Mouse (Mus musculus): ENCODE data around the gene Mrpl2. TPM values are rescaled to one million over a fixed set of nuclear protein-coding genes. Genes with fewer than 3 reads are reported as not detected.

Mrpl2 gene
- polyA plus RNA-seq, 1 experiment from 2014 or later, result 79.7 TPM

GRCm38 (mm10) chr17:46613229-46613628 lies 32.8 kb upstream of the Mrpl2 start:
- H3K27ac ChIP-seq, result no peak overlapping the region
- peaks cover 50% of the 10 kb centered on the region for H3K4me1 ChIP-seq
- H3K9me3 ChIP-seq (replicated peaks), result no peaks in the 10 kb centered on the region
- H3K27me3 ChIP-seq, result no peaks in the 10 kb centered on the region
- ATAC-seq (ENCODE audit: low FRiP score), result no peak
- WGBS, result 50% methylated on average over 3 of the region's 3 CpGs
- H3K36me3 ChIP-seq, result peaks cover 4% of the 10 kb centered on the region; the same call in 1 of the 2 replicates
- H3K4me3 ChIP-seq, result no peak overlapping the region
- H3K4me2 ChIP-seq (replicated peaks), result no peak overlapping the region
- no peak overlapping the region for H3K9ac ChIP-seq

- 57% methylated on average over 12 of the region's 12 CpGs for WGBS
- no peak overlapping the region for H3K9ac ChIP-seq
- peak overlapping the region; percentile 87; the same call in 1 of the 2 replicates for H3K27ac ChIP-seq
- no peak for ATAC-seq (ENCODE audit: low FRiP score)
- H3K4me2 ChIP-seq (replicated peaks), result peak overlapping the region; percentile 34; the same call in 1 of the 2 replicates
- no peak overlapping the region for H3K4me3 ChIP-seq
- no peaks in the 10 kb centered on the region for H3K9me3 ChIP-seq (replicated peaks)
- H3K27me3 ChIP-seq, result no peaks in the 10 kb centered on the region
- peaks cover 75% of the 10 kb centered on the region for H3K4me1 ChIP-seq
- H3K36me3 ChIP-seq, result no peaks in the 10 kb centered on the region
Measured at GRCm38 (mm10) chr17:46617799-46618198, 28.2 kb upstream of the Mrpl2 start.

- peak overlapping the region; percentile 34 for H3K4me2 ChIP-seq (replicated peaks)
- H3K27me3 ChIP-seq, result no peaks in the 10 kb centered on the region
- 6% methylated on average over 6 of the region's 6 CpGs for WGBS
- 0 out of 2 replicates have a peak overlapping the region, but pooled peaks have one; percentile 55 for H3K9ac ChIP-seq
- H3K27ac ChIP-seq, result peak overlapping the region; percentile 87
- H3K9me3 ChIP-seq (replicated peaks), result no peaks in the 10 kb centered on the region
- no peak for ATAC-seq (ENCODE audit: low FRiP score)
- H3K36me3 ChIP-seq, result no peaks in the 10 kb centered on the region
- H3K4me1 ChIP-seq, result peaks cover 75% of the 10 kb centered on the region
- H3K4me3 ChIP-seq, result no peak overlapping the region
Measured at GRCm38 (mm10) chr17:46618394-46618768, 27.6 kb upstream of the Mrpl2 start.

GRCm38 (mm10) chr17:46618769-46619682 lies 27.0 kb upstream of the Mrpl2 start:
- Histone ChIP-seq H3K9me3 (replicated peaks) (no peaks in the 10 kb centered on the region), H3K4me2 (replicated peaks) (peak overlapping the region; percentile 34), H3K9ac (peak overlapping the region; percentile 55), H3K36me3 (no peaks in the 10 kb centered on the region), H3K27ac (peak overlapping the region; percentile 87), H3K4me1 (peaks cover 75% of the 10 kb centered on the region), H3K4me3 (peak overlapping the region; percentile 1; the same call in 1 of the 2 replicates), H3K27me3 (no peaks in the 10 kb centered on the region)
- 4% methylated on average over 27 of the region's 27 CpGs for WGBS
- ATAC-seq (ENCODE audit: low FRiP score), result peak; percentile 18; the same call in 1 of the 2 replicates

GRCm38 (mm10) chr17:46619683-46620357 lies 26.2 kb upstream of the Mrpl2 start:
- Histone ChIP-seq H3K27ac (peak overlapping the region; percentile 87), H3K36me3 (no peaks in the 10 kb centered on the region), H3K4me1 (peaks cover 82% of the 10 kb centered on the region), H3K4me3 (no peak overlapping the region), H3K9ac (peak overlapping the region; percentile 55; the same call in 1 of the 2 replicates), H3K27me3 (no peaks in the 10 kb centered on the region), H3K4me2 (replicated peaks) (peak overlapping the region; percentile 34), H3K9me3 (replicated peaks) (no peaks in the 10 kb centered on the region)
- ATAC-seq (ENCODE audit: low FRiP score), result no peak
- 26% methylated on average over 16 of the region's 16 CpGs for WGBS

- Histone ChIP-seq H3K9me3 (replicated peaks) (no peaks in the 10 kb centered on the region), H3K9ac (no peak overlapping the region), H3K4me3 (no peak overlapping the region), H3K4me2 (replicated peaks) (no peak overlapping the region), H3K27me3 (no peaks in the 10 kb centered on the region), H3K4me1 (peaks cover 87% of the 10 kb centered on the region), H3K36me3 (no peaks in the 10 kb centered on the region), H3K27ac (peak overlapping the region; percentile 60; the same call in 1 of the 2 replicates)
- ATAC-seq (ENCODE audit: low FRiP score), result no peak
- WGBS, result 66% methylated on average over 15 of the region's 15 CpGs
Measured at GRCm38 (mm10) chr17:46621324-46621723, 24.7 kb upstream of the Mrpl2 start.

GRCm38 (mm10) chr17:46622269-46622668 lies 23.8 kb upstream of the Mrpl2 start:
- no peaks in the 10 kb centered on the region for H3K9me3 ChIP-seq (replicated peaks)
- peaks cover 89% of the 10 kb centered on the region for H3K4me1 ChIP-seq
- 82% methylated on average over 11 of the region's 11 CpGs for WGBS
- H3K27ac ChIP-seq, result no peak overlapping the region; the same call in 1 of the 2 replicates
- no peak overlapping the region for H3K4me3 ChIP-seq
- H3K27me3 ChIP-seq, result no peaks in the 10 kb centered on the region
- no peaks in the 10 kb centered on the region for H3K36me3 ChIP-seq
- no peak for ATAC-seq (ENCODE audit: low FRiP score)
- H3K4me2 ChIP-seq (replicated peaks), result no peak overlapping the region
- no peak overlapping the region for H3K9ac ChIP-seq

- H3K4me2 ChIP-seq (replicated peaks), result 0 out of 2 replicates have a peak overlapping the region, but pooled peaks have one; percentile 15
- peak overlapping the region; percentile 40 for H3K27ac ChIP-seq
- H3K4me1 ChIP-seq, result peaks cover 82% of the 10 kb centered on the region
- H3K36me3 ChIP-seq, result no peaks in the 10 kb centered on the region
- H3K9me3 ChIP-seq (replicated peaks), result no peaks in the 10 kb centered on the region
- no peak overlapping the region for H3K4me3 ChIP-seq
- ATAC-seq (ENCODE audit: low FRiP score), result no peak
- peak overlapping the region; percentile 28; the same call in 1 of the 2 replicates for H3K9ac ChIP-seq
- 29% methylated on average over 10 of the region's 10 CpGs for WGBS
- H3K27me3 ChIP-seq, result no peaks in the 10 kb centered on the region
Measured at GRCm38 (mm10) chr17:46623819-46624557, 22.0 kb upstream of the Mrpl2 start.

GRCm38 (mm10) chr17:46624598-46624997 lies 21.4 kb upstream of the Mrpl2 start:
- Histone ChIP-seq H3K4me2 (replicated peaks) (0 out of 2 replicates have a peak overlapping the region, but pooled peaks have one; percentile 15), H3K4me1 (peaks cover 78% of the 10 kb centered on the region), H3K27me3 (no peaks in the 10 kb centered on the region), H3K9me3 (replicated peaks) (no peaks in the 10 kb centered on the region), H3K4me3 (no peak overlapping the region), H3K36me3 (no peaks in the 10 kb centered on the region), H3K9ac (peak overlapping the region; percentile 28; the same call in 1 of the 2 replicates), H3K27ac (peak overlapping the region; percentile 23; the same call in 1 of the 2 replicates)
- WGBS, result 60% methylated on average over 12 of the region's 12 CpGs
- ATAC-seq (ENCODE audit: low FRiP score), result no peak

- no peaks in the 10 kb centered on the region for H3K9me3 ChIP-seq (replicated peaks)
- H3K36me3 ChIP-seq, result peaks cover 14% of the 10 kb centered on the region
- H3K9ac ChIP-seq, result peak overlapping the region; percentile 95
- peaks cover 70% of the 10 kb centered on the region for H3K4me1 ChIP-seq
- H3K27ac ChIP-seq, result no peak overlapping the region
- H3K4me2 ChIP-seq (replicated peaks), result peak overlapping the region; percentile 84
- no peak for ATAC-seq (ENCODE audit: low FRiP score)
- WGBS, result 57% methylated on average over 6 of the region's 6 CpGs
- no peaks in the 10 kb centered on the region for H3K27me3 ChIP-seq
- peak overlapping the region; percentile 94 for H3K4me3 ChIP-seq
Measured at GRCm38 (mm10) chr17:46627409-46627808, 18.6 kb upstream of the Mrpl2 start.

- Histone ChIP-seq H3K4me2 (replicated peaks) (peak overlapping the region; percentile 84), H3K4me3 (peak overlapping the region; percentile 94), H3K9ac (peak overlapping the region; percentile 95), H3K4me1 (peaks cover 59% of the 10 kb centered on the region), H3K27ac (peak overlapping the region; percentile 96), H3K36me3 (peaks cover 24% of the 10 kb centered on the region), H3K9me3 (replicated peaks) (no peaks in the 10 kb centered on the region), H3K27me3 (no peaks in the 10 kb centered on the region)
- under 1% methylated on average over 13 of the region's 13 CpGs for WGBS
- peak; percentile 9; the same call in 1 of the 2 replicates for ATAC-seq (ENCODE audit: low FRiP score)
Measured at GRCm38 (mm10) chr17:46628471-46628790, 17.6 kb upstream of the Mrpl2 start.

Data from hindbrain, embryonic 12.5 days (tissue).